7 mouse cellular contexts compared by ENCODE assay signal in the genomic region with DNA sequence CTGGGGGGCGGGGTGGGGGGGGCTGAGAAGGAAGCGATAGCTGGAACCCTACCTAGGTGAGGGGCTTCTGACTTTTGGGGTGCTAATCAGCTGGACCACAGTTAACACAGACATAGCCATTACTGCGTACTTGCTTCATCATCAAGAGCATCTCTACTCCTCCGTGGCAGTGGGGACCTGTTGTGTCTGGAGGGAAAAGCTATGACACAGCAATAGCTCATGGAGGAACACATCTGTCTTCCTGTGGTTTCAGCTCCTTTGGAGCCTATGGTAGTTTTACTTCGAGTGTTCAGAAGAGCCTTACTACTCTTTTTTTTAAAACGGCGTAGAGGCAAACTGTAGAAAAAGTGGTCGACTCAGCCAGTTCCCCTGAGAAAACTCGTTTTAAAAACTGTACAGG. TPM values are rescaled to one million over a fixed set of nuclear protein-coding genes. Genes with fewer than 3 reads are reported as not detected.
DNase-seq lines count a peak whose midpoint lies in the region; ATAC-seq and TF ChIP-seq lines count a peak whose summit lies in the region.

No protein-coding gene starts in this region.

- no peaks in the 10 kb centered on the region for H3K9me3 ChIP-seq in neural tube, embryonic 11.5 days (ENCODE audit: control insufficient read depth, low read length)
- H3K9me3 ChIP-seq in forebrain, embryonic 11.5 days (ENCODE audit: control insufficient read depth, low read length), result no peaks in the 10 kb centered on the region
- no peaks in the 10 kb centered on the region for H3K9me3 ChIP-seq in limb, embryonic 15.5 days
- no peaks in the 10 kb centered on the region for H3K9me3 ChIP-seq in stomach, postnatal 0 days (ENCODE audit: control insufficient read depth, low read length)

- peaks cover 5% of the 10 kb centered on the region; the same call in 1 of the 2 replicates for H3K4me1 ChIP-seq in neural tube, embryonic 11.5 days (ENCODE audit: control insufficient read depth, insufficient read depth, low read length)
- H3K4me1 ChIP-seq in forebrain, embryonic 11.5 days (replicated peaks; ENCODE audit: control insufficient read depth, insufficient read depth, low read length), result peaks cover 3% of the 10 kb centered on the region; the same call in 1 of the 2 replicates
- peaks cover 8% of the 10 kb centered on the region for H3K4me1 ChIP-seq in limb, embryonic 15.5 days
- no peaks in the 10 kb centered on the region for H3K4me1 ChIP-seq in stomach, postnatal 0 days (replicated peaks; ENCODE audit: control insufficient read depth, insufficient read depth)

- peak overlapping the region; percentile 85 for H3K9ac ChIP-seq in neural tube, embryonic 11.5 days (ENCODE audit: low read length)
- H3K9ac ChIP-seq in forebrain, embryonic 11.5 days (ENCODE audit: low read length), result peak overlapping the region; percentile 77
- peak overlapping the region; percentile 82; the same call in 1 of the 2 replicates for H3K9ac ChIP-seq in limb, embryonic 15.5 days
- peak overlapping the region; percentile 79 for H3K9ac ChIP-seq in stomach, postnatal 0 days (ENCODE audit: low read length)

- H3K27ac ChIP-seq in neural tube, embryonic 11.5 days (ENCODE audit: low read depth, low read length), result no peak overlapping the region
- no peak overlapping the region for H3K27ac ChIP-seq in forebrain, embryonic 11.5 days (ENCODE audit: low read depth, low read length)
- H3K27ac ChIP-seq in limb, embryonic 15.5 days, result no peak overlapping the region
- H3K27ac ChIP-seq in stomach, postnatal 0 days (replicated peaks), result no peak overlapping the region

- peak overlapping the region; percentile 89 for H3K4me2 ChIP-seq in neural tube, embryonic 11.5 days (ENCODE audit: low read depth)
- peak overlapping the region; percentile 79 for H3K4me2 ChIP-seq in forebrain, embryonic 11.5 days (ENCODE audit: low read depth, low read length, severe bottlenecking)
- H3K4me2 ChIP-seq in limb, embryonic 15.5 days, result peak overlapping the region; percentile 71
- peak overlapping the region; percentile 68 for H3K4me2 ChIP-seq in stomach, postnatal 0 days (replicated peaks; ENCODE audit: low read depth)

- H3K36me3 ChIP-seq in neural tube, embryonic 11.5 days (ENCODE audit: control insufficient read depth, insufficient read depth, low read length), result peaks cover 10% of the 10 kb centered on the region; the same call in 1 of the 2 replicates
- peaks cover 4% of the 10 kb centered on the region; the same call in 1 of the 2 replicates for H3K36me3 ChIP-seq in forebrain, embryonic 11.5 days (ENCODE audit: control insufficient read depth, insufficient read depth, low read length)
- H3K36me3 ChIP-seq in limb, embryonic 15.5 days, result peaks cover 20% of the 10 kb centered on the region
- 0 out of 2 replicates have a peak, but pooled peaks cover 5% of the 10 kb centered on the region for H3K36me3 ChIP-seq in stomach, postnatal 0 days (ENCODE audit: control insufficient read depth, insufficient read depth, low read length)

- TF ChIP-seq CTCF in stomach, postnatal 0 days (IDR thresholded peaks at IDR 0.05; ENCODE audit: low read depth), result no peak

- peak overlapping the region; percentile 81 for H3K4me3 ChIP-seq in neural tube, embryonic 11.5 days (ENCODE audit: low read depth, low read length)
- H3K4me3 ChIP-seq in forebrain, embryonic 11.5 days (ENCODE audit: low read depth, low read length), result peak overlapping the region; percentile 74
- peak overlapping the region; percentile 60 for H3K4me3 ChIP-seq in limb, embryonic 15.5 days
- peak overlapping the region; percentile 71 for H3K4me3 ChIP-seq in stomach, postnatal 0 days (ENCODE audit: low read depth, low read length)

- no peak for TF ChIP-seq EP300 in stomach, postnatal 0 days (optimal IDR thresholded peaks at IDR 0.05)

- 54% methylated on average over 9 of the region's 9 CpGs for WGBS in neural tube, embryonic 11.5 days
- 49% methylated on average over 9 of the region's 9 CpGs for WGBS in forebrain, embryonic 11.5 days
- WGBS in limb, embryonic 15.5 days, result 39% methylated on average over 9 of the region's 9 CpGs
- WGBS in stomach, postnatal 0 days, result 42% methylated on average over 9 of the region's 9 CpGs

- H3K27me3 ChIP-seq in neural tube, embryonic 11.5 days (ENCODE audit: control insufficient read depth, insufficient read depth, low read length), result no peaks in the 10 kb centered on the region
- H3K27me3 ChIP-seq in forebrain, embryonic 11.5 days (ENCODE audit: control insufficient read depth, insufficient read depth, low read length), result no peaks in the 10 kb centered on the region
- no peaks in the 10 kb centered on the region for H3K27me3 ChIP-seq in limb, embryonic 15.5 days
- no peaks in the 10 kb centered on the region for H3K27me3 ChIP-seq in stomach, postnatal 0 days (ENCODE audit: control insufficient read depth, insufficient read depth, low read length)

- no peak for DNase-seq in neural tube, embryonic 11.5 days (ENCODE audit: low spot score)
- DNase-seq in neural tube, embryonic 10.5 days (ENCODE audit: extremely low spot score, low spot score), result no peak
- DNase-seq in forebrain, embryonic 11.5 days (ENCODE audit: low spot score), result no peak
- DNase-seq in stomach, postnatal 0 days (ENCODE audit: low spot score), result no peak
- DNase-seq in gastrocnemius, adult 18-20 months (ENCODE audit: low spot score), result no peak
- DNase-seq in embryo, embryonic 10 days (ENCODE audit: low spot score), result no peak

- no peak for ATAC-seq in neural tube, embryonic 11.5 days (ENCODE audit: insufficient read depth, low FRiP score, low TSS enrichment)
- ATAC-seq in forebrain, embryonic 11.5 days (replicated peaks; ENCODE audit: low FRiP score), result no peak
- no peak for ATAC-seq in limb, embryonic 15.5 days (ENCODE audit: insufficient number of reproducible peaks, low FRiP score, low TSS enrichment, low read depth)
- no peak for ATAC-seq in stomach, postnatal 0 days (ENCODE audit: low FRiP score, low TSS enrichment)

RNA-seq across cellular contexts. Expression of a gene that starts 0.7 kb away (rescaled TPM):
- 16.0 and 19.9 TPM in 2 replicates for polyA plus RNA-seq in neural tube, embryonic 11.5 days (2014; fragmentation: Nextera tagmentation; extraction: Ambion mirVana)
- 11.9 and 15.2 TPM in 2 replicates for polyA plus RNA-seq in forebrain, embryonic 11.5 days (2014; fragmentation: Nextera tagmentation; extraction: Ambion mirVana)
- 8.2 and 8.9 TPM in 2 replicates for polyA plus RNA-seq in limb, embryonic 15.5 days (2015; fragmentation: Nextera tagmentation; extraction: Ambion mirVana)
- 2.4 and 2.6 TPM in 2 replicates for polyA plus RNA-seq in stomach, postnatal 0 days (2015; fragmentation: Nextera tagmentation; extraction: Ambion mirVana)
- total RNA-seq in gastrocnemius, adult 18-20 months (2021), result under 1 TPM; 0.78 TPM

RNA-seq across cellular contexts. Expression of a gene that starts 8.6 kb away (rescaled TPM):
- not detected in 2 replicates for polyA plus RNA-seq in neural tube, embryonic 11.5 days (2014; fragmentation: Nextera tagmentation; extraction: Ambion mirVana)
- polyA plus RNA-seq in forebrain, embryonic 11.5 days (2014; fragmentation: Nextera tagmentation; extraction: Ambion mirVana), result not detected in 2 replicates
- polyA plus RNA-seq in limb, embryonic 15.5 days (2015; fragmentation: Nextera tagmentation; extraction: Ambion mirVana), result not detected in 2 replicates
- polyA plus RNA-seq in stomach, postnatal 0 days (2015; fragmentation: Nextera tagmentation; extraction: Ambion mirVana), result 0.08 TPM in 1 of 2 replicates, not detected in the other
- total RNA-seq in gastrocnemius, adult 18-20 months (2021), result not detected

RNA-seq across cellular contexts. Expression of a gene that starts 18.6 kb away (rescaled TPM):
- polyA plus RNA-seq in neural tube, embryonic 11.5 days (2014; fragmentation: Nextera tagmentation; extraction: Ambion mirVana), result not detected in 2 replicates
- not detected in 2 replicates for polyA plus RNA-seq in forebrain, embryonic 11.5 days (2014; fragmentation: Nextera tagmentation; extraction: Ambion mirVana)
- polyA plus RNA-seq in limb, embryonic 15.5 days (2015; fragmentation: Nextera tagmentation; extraction: Ambion mirVana), result not detected in 2 replicates
- 0.04 TPM in 1 of 2 replicates, not detected in the other for polyA plus RNA-seq in stomach, postnatal 0 days (2015; fragmentation: Nextera tagmentation; extraction: Ambion mirVana)
- not detected for total RNA-seq in gastrocnemius, adult 18-20 months (2021)

RNA-seq across cellular contexts. Expression of a gene that starts 19.4 kb away (rescaled TPM):
- 11.0 and 13.0 TPM in 2 replicates for polyA plus RNA-seq in neural tube, embryonic 11.5 days (2014; fragmentation: Nextera tagmentation; extraction: Ambion mirVana)
- polyA plus RNA-seq in forebrain, embryonic 11.5 days (2014; fragmentation: Nextera tagmentation; extraction: Ambion mirVana), result 10.5 and 12.8 TPM in 2 replicates
- polyA plus RNA-seq in limb, embryonic 15.5 days (2015; fragmentation: Nextera tagmentation; extraction: Ambion mirVana), result 7.2 and 9.1 TPM in 2 replicates
- polyA plus RNA-seq in stomach, postnatal 0 days (2015; fragmentation: Nextera tagmentation; extraction: Ambion mirVana), result 2.6 and 3.2 TPM in 2 replicates
- total RNA-seq in gastrocnemius, adult 18-20 months (2021), result 1 to 10 TPM in 1 of 2 experiments, under 1 TPM in 1; 0.82 to 1.2 TPM

RNA-seq across cellular contexts. Expression of a gene that starts 32.8 kb away (rescaled TPM):
- not detected in 2 replicates for polyA plus RNA-seq in neural tube, embryonic 11.5 days (2014; fragmentation: Nextera tagmentation; extraction: Ambion mirVana)
- 0.07 TPM in 1 of 2 replicates, not detected in the other for polyA plus RNA-seq in forebrain, embryonic 11.5 days (2014; fragmentation: Nextera tagmentation; extraction: Ambion mirVana)
- polyA plus RNA-seq in limb, embryonic 15.5 days (2015; fragmentation: Nextera tagmentation; extraction: Ambion mirVana), result not detected in 2 replicates
- not detected in 2 replicates for polyA plus RNA-seq in stomach, postnatal 0 days (2015; fragmentation: Nextera tagmentation; extraction: Ambion mirVana)
- total RNA-seq in gastrocnemius, adult 18-20 months (2021), result not detected
